Mouse (Mus musculus) gonadal fat pad, adult 2 months (tissue): ENCODE measurements around the gene 6820408C15Rik. TPM values are rescaled to one million over a fixed set of nuclear protein-coding genes. Genes with fewer than 3 reads are reported as not detected.
"Not testable (repeated sequence)": the region's sequence is repeated elsewhere in the genome, so short reads cannot be mapped to it uniquely, and the experiment has no call there.

ENCODE experiments used
- DNase-seq: peaks from one replicate; pipeline ENCODE4 v3.0.0-alpha.2; 2012; ENCODE audit warnings: low read depth
- polyA plus RNA-seq: library from polyadenylated mRNA; depleted of rRNA; stranded (reverse); fragments of >200 nt; gene quantifications from 2 replicates; pipeline ENCODE4 v1.2.3, GENCODE M21; 2012

The 6820408C15Rik gene
- polyA plus RNA-seq, 1 experiment = 1.5 TPM

- no peak for DNase-seq
Measured at GRCm38 (mm10) chr2:152411471-152411870, 3.9 kb upstream of the 6820408C15Rik start.

- DNase-seq = no peak
Measured at GRCm38 (mm10) chr2:152412526-152413157, 2.7 kb upstream of the 6820408C15Rik start.

GRCm38 (mm10) chr2:152413158-152413764 lies 2.1 kb upstream of the 6820408C15Rik start:
- DNase-seq = no peak

GRCm38 (mm10) chr2:152413765-152414584 lies 1.4 kb upstream of the 6820408C15Rik start:
- DNase-seq = no peak

GRCm38 (mm10) chr2:152414591-152415165 lies 709 bp upstream of the 6820408C15Rik start, which contains the start of gene Zcchc3:
Zcchc3 (minus strand) TSS chr2:152415027.
- no peak for DNase-seq

- no peak for DNase-seq
Measured at GRCm38 (mm10) chr2:152415786-152416185, 399 bp downstream of the 6820408C15Rik start.

- no peak for DNase-seq
Measured at GRCm38 (mm10) chr2:152427493-152427892, 12.1 kb downstream of the 6820408C15Rik start.

GRCm38 (mm10) chr2:152428481-152428880 lies 13.1 kb downstream of the 6820408C15Rik start:
- not testable (repeated sequence) for DNase-seq

- DNase-seq = no peak
Measured at GRCm38 (mm10) chr2:152436405-152436901, 21.1 kb downstream of the 6820408C15Rik start.

- no peak for DNase-seq
Measured at GRCm38 (mm10) chr2:152436983-152437860, 21.8 kb downstream of the 6820408C15Rik start.

GRCm38 (mm10) chr2:152438963-152439362 lies 23.6 kb downstream of the 6820408C15Rik start:
- DNase-seq = no peak

- DNase-seq = no peak
Measured at GRCm38 (mm10) chr2:152439833-152440232, 24.4 kb downstream of the 6820408C15Rik start.

- no peak for DNase-seq
Measured at GRCm38 (mm10) chr2:152442322-152442721, 26.9 kb downstream of the 6820408C15Rik start.

GRCm38 (mm10) chr2:152443281-152443680 lies 27.9 kb downstream of the 6820408C15Rik start:
- DNase-seq = no peak

- no peak for DNase-seq
Measured at GRCm38 (mm10) chr2:152446642-152447041, 31.3 kb downstream of the 6820408C15Rik start.

- DNase-seq = no peak
Measured at GRCm38 (mm10) chr2:152447461-152447860, 32.1 kb downstream of the 6820408C15Rik start.

GRCm38 (mm10) chr2:152450241-152450640 lies 34.9 kb downstream of the 6820408C15Rik start:
- no peak for DNase-seq

GRCm38 (mm10) chr2:152452101-152452781 lies 36.9 kb downstream of the 6820408C15Rik start:
- DNase-seq = no peak

GRCm38 (mm10) chr2:152459241-152459640 lies 43.9 kb downstream of the 6820408C15Rik start:
- DNase-seq = no peak

GRCm38 (mm10) chr2:152464570-152465150 lies 49.3 kb downstream of the 6820408C15Rik start, which contains the start of gene Defb23:
Defb23 (minus strand) TSS chr2:152464620.
- no peak for DNase-seq
